Mouse (Mus musculus): ENCODE data around the gene Slc35g2. TPM values are rescaled to one million over a fixed set of nuclear protein-coding genes. Genes with fewer than 3 reads are reported as not detected.

The Slc35g2 gene
- polyA plus RNA-seq (2012; ENCODE audit: low replicate concordance) = not detected in 2 replicates

DNA sequence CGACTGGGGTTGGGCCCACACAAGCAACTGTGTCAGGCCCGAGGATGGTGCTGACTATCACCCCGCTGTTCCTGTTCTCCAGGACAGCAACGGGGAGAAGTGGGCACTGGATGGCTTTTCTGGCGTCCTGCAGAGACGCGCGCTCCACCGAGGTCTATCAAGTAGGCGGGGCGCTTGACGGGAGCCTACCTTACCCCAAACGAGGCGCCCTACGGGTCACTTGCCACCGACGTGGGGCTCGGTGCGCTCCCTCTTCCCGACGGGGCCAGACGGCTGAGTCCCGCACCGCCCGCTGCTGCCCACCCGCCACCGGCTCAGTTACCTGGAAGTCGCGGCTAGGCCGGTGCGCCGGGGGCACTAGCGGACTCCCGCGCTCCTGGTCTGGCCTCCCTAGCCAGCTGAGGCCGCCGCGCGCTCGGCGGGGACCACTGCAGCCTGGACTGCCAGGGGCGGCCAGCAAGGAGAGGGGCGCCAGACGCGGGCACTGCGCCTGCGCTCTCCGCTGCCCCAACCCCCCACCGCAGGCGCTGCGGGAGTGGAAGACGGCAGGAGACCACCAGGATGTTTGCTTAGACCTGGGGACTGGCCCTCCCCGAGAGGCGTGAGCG lies at the start of gene Slc35g2:
Gene Slc35g2, minus strand, starts transcription at position 465 of the 608 bp plus-strand sequence.

DNA sequence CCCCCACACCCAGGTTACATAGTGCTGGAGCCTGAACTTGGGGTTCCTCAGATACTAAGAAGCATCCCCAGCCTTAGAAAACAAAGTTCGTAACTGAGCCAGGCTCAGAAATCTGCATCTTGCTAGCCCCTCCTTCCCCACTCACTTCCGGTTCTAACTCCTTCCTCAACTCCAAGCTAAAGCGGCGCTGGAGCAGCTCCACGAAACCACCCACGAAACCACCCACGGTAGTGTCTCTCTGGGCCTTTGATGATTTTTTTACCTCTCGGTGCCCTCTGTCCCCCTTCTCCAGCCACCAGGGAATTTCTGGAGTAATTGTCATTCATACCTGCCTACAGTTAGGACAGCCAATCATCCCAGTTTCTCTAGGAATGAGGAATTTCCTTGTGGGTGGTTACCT lies 26.7 kb upstream of the Slc35g2 start, which contains the start of gene Stag1:
Gene Stag1, plus strand, starts transcription at position 253 of the 400 bp plus-strand sequence.

DNA sequence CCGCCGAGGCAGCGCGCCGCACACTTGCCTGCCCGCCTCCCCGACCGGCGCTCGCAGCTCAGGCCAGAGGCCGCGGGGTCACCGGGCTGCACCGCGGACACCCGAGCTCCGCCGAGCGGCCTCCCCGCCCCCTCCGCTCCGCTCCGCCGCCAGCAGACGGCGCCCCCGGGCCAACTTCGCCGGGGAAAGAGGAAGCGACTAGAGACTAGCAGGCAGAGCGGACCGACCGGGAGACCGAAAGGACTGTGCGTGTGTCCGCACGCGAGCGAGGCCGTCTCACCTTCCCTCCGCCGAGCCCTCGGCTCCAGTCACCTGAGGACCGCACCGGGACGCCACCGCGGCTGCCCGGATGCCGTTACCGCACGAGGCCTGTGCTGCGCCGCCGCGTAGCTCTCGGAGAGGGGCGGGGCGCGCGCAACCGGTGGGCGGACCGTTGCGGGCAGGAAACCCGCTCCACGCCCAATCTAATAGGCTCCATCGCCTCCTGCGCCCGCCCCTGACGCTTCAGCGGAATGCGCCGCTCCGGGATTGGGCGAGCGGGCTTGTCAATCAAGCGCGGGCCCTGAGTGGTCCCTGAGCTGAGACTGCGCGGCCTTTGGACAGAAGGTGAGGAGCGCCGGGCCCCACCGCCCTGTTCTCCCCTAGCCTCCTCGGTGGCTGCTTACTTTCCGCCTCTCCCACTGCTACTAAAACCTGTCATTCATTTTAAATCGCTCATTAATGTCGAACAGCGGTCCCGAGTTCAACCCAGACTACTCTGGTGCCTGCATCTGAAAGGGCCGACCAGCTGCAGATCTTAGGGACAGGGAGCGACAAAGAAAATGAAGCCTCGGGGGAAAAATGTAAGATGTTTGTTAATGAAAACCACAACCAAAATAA lies 24.9 kb downstream of the Slc35g2 start, which contains the start of gene Nck1:
Gene Nck1, minus strand, starts transcription at position 420 of the 879 bp plus-strand sequence.

Other genes starting within 250 kb of the Slc35g2 start
- gene Il20rb, start 84.3 kb downstream of the Slc35g2 start, polyA plus RNA-seq (2012; ENCODE audit: low replicate concordance) = not detected in 2 replicates
- 0.37 and 1.1 TPM in 2 replicates for gene Nck1, start 25.0 kb downstream of the Slc35g2 start, polyA plus RNA-seq (2012; ENCODE audit: low replicate concordance)
- gene Stag1, start 26.7 kb upstream of the Slc35g2 start, polyA plus RNA-seq (2012; ENCODE audit: low replicate concordance) = 5.2 and 10.0 TPM in 2 replicates